Mouse (Mus musculus): Measurements from ENCODE around the gene Jdp2.

DNA sequence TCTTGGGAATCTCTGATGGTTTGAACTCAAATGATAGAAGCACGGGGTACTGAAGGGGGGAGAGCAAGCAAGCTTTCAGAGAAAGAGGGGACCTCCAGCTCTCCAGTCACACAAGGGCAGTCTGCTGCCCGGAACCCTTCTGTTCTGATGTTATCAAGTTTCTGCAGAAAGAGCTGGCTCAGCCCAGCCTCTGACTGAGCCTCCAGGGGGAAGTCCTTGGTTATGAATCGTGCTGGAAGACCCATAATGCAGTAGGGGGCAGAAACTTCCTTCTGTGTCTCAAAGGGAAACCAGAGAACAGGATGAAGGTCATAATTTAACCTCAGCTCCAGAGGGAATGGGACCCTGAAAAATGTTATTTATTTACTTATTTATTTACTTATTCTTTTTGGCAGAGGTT lies 71.3 kb downstream of the Jdp2 start:
- TF ChIP-seq CTCF (conservative IDR thresholded peaks at IDR 0.05; ENCODE audit: insufficient read depth, insufficient read length, low read depth, low read length) (no peak), POLR2A (IDR thresholded peaks at IDR 0.05; ENCODE audit: low read depth, low read length) (no peak)

Data from kidney, adult 2 months (tissue).